Mouse (Mus musculus): ENCODE results near the gene Ccn2.

DNA sequence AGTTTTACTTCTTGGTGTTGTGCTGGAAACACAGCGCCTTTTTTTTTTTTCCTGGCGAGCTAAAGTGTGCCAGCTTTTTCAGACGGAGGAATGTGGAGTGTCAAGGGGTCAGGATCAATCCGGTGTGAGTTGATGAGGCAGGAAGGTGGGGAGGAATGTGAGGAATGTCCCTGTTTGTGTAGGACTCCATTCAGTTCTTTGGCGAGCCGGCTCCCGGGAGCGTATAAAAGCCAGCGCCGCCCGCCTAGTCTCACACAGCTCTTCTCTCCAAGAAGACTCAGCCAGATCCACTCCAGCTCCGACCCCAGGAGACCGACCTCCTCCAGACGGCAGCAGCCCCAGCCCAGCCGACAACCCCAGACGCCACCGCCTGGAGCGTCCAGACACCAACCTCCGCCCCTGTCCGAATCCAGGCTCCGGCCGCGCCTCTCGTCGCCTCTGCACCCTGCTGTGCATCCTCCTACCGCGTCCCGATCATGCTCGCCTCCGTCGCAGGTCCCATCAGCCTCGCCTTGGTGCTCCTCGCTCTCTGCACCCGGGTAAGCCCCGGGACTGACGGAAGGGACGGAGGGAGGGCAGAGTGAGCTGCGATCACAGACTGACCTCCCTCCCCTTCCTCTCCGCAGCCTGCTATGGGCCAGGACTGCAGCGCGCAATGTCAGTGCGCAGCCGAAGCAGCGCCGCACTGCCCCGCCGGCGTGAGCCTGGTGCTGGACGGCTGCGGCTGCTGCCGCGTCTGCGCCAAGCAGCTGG, at the start of gene Ccn2:
- TF ChIP-seq SMC3 (IDR thresholded peaks at IDR 0.05; ENCODE audit: low read depth, low read length) (no peak), ZKSCAN1 (IDR thresholded peaks at IDR 0.05; ENCODE audit: borderline replicate concordance, low read depth, low read length) (no peak), HCFC1 (IDR thresholded peaks at IDR 0.05; ENCODE audit: low read depth, low read length) (no peak), E2F4 (IDR thresholded peaks at IDR 0.05; ENCODE audit: insufficient replicate concordance, low read depth, low read length) (no peak), EP300 (IDR thresholded peaks at IDR 0.05; ENCODE audit: low read length) (no peak), ETS1 (conservative IDR thresholded peaks at IDR 0.05; ENCODE audit: low read depth, low read length) (no peak), CHD2 (IDR thresholded peaks at IDR 0.05; ENCODE audit: low read length) (no peak)
